Mouse (Mus musculus): ENCODE data around the gene Map1s. TPM values are rescaled to one million over a fixed set of nuclear protein-coding genes. Genes with fewer than 3 reads are reported as not detected.
A peak's percentile ranks its signal among the peaks of the same experiment; 100 is the strongest.

Gene Map1s
- polyA plus RNA-seq, 1 experiment from 2014 or later: 61.4 TPM

DNA sequence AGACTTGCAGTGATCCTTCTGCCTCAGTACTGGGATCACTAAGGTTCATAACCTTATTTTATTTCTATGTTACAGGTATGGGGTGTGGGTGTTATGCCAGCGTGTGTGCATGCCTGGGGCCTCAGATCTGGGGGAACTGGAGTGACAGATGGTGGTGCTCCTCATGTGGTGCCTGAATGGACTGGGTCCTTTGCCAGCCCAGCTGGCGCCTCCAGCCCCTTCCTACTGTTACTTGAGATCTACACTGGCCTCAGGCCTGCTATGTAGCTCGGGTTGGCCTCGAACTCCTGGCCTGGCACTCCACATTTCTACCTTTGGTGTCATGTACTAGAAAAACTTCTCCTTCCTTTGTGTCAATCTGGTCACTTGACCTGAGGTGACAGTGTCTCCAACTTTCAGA, 21.5 kb upstream of the Map1s start:
- ATAC-seq (ENCODE audit: low FRiP score): no peak
- WGBS: 85% methylated on average over 4 of the region's 4 CpGs
- no peak overlapping the region for H3K27ac ChIP-seq
- H3K4me1 ChIP-seq: peaks cover 14% of the 10 kb centered on the region
- peaks cover 21% of the 10 kb centered on the region for H3K27me3 ChIP-seq
- no peaks in the 10 kb centered on the region for H3K9me3 ChIP-seq
- no peaks in the 10 kb centered on the region for H3K36me3 ChIP-seq (replicated peaks)
- H3K4me2 ChIP-seq: no peak overlapping the region
- no peak overlapping the region for H3K9ac ChIP-seq
- no peak overlapping the region for H3K4me3 ChIP-seq (replicated peaks)

DNA sequence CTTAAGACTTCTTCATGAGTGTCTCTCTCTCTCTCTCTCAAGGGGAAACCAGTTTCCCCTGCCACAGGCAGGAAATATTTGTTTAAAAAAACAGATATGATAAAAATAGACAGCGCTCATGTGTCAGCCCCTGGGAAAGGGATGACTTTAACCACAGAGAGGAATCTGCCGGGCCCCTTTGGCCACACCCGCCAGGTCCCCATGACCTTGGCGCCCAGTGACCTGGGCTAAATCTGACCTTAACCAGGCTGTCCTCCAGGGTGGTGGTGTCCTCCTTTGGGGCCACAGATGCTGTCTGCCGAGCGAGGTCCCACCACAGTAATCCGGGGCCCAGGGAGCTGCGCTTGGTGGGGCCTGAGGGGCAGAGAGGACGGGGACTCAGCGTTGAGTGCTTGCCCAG, 21.0 kb upstream of the Map1s start:
- Histone ChIP-seq H3K4me1 (peaks cover 14% of the 10 kb centered on the region), H3K36me3 (replicated peaks) (no peaks in the 10 kb centered on the region), H3K4me3 (replicated peaks) (no peak overlapping the region), H3K27me3 (peaks cover 26% of the 10 kb centered on the region), H3K9ac (no peak overlapping the region), H3K27ac (no peak overlapping the region), H3K4me2 (no peak overlapping the region), H3K9me3 (no peaks in the 10 kb centered on the region)
- WGBS: 92% methylated on average over 10 of the region's 10 CpGs
- ATAC-seq (ENCODE audit: low FRiP score): no peak

DNA sequence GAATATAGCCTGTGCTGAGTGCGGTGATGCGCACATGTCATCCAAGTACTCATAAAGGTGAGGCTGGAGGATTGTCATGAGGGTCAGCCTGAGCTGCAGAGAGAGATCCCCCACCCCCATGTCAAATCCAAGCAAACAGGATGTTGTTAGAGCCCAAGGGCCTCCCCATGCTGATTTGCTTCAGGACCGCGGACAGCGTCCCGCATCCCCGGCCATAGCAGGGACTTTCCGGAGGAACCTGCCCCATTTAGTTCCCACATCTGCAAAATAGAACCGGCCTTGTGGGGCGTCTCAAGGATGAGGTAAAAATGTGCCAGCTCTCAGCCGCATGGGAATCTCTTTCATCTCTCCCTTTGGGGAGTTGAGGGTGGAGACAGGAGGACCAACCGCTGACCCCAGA, 20.1 kb upstream of the Map1s start:
- Histone ChIP-seq H3K27ac (no peak overlapping the region), H3K9me3 (no peaks in the 10 kb centered on the region), H3K4me2 (no peak overlapping the region), H3K27me3 (peaks cover 36% of the 10 kb centered on the region), H3K4me3 (replicated peaks) (no peak overlapping the region), H3K9ac (no peak overlapping the region), H3K4me1 (0 out of 2 replicates have a peak, but pooled peaks cover 5% of the 10 kb centered on the region), H3K36me3 (replicated peaks) (no peaks in the 10 kb centered on the region)
- WGBS: 20% methylated on average over 12 of the region's 12 CpGs
- ATAC-seq (ENCODE audit: low FRiP score): no peak

GRCm38 (mm10) chr8:70887669-70888068, 18.1 kb upstream of the Map1s start:
- peak; percentile 37; the same call in 1 of the 2 replicates for ATAC-seq (ENCODE audit: low FRiP score)
- H3K4me3 ChIP-seq (replicated peaks): peak overlapping the region; percentile 6; the same call in 1 of the 2 replicates

DNA sequence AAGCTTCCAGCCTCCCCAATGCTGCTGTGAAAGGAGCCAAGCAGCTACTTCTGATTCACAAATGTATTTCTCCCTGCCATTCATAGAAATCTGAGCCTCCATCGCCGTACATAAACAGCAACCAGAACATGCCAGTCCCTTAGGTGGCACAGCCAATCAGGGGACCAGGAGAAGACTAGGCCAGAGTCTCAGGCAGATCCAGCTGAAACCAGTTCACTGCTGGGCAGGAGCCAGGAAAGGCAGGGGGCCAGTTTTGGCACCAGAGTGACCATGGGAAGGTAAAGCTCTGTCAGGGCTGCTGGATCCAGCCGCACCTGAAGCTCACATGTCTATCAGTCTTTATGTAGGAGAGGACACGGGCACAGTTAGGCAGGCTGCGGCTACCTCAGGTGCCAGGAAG, 15.1 kb upstream of the Map1s start:
- no peaks in the 10 kb centered on the region for H3K9me3 ChIP-seq
- no peak overlapping the region for H3K27ac ChIP-seq
- 94% methylated on average over 5 of the region's 5 CpGs for WGBS
- peaks cover 30% of the 10 kb centered on the region for H3K36me3 ChIP-seq (replicated peaks)
- ATAC-seq (ENCODE audit: low FRiP score): no peak
- H3K4me3 ChIP-seq (replicated peaks): no peak overlapping the region
- H3K4me1 ChIP-seq: peaks cover 19% of the 10 kb centered on the region
- H3K27me3 ChIP-seq: peaks cover 73% of the 10 kb centered on the region
- H3K4me2 ChIP-seq: no peak overlapping the region
- no peak overlapping the region for H3K9ac ChIP-seq

More at GRCm38 (mm10) chr8:70887669-70888068, 18.1 kb upstream of the Map1s start:
- peak overlapping the region; percentile 19 for H3K4me2 ChIP-seq
- H3K27ac ChIP-seq: no peak overlapping the region
- WGBS: 9% methylated on average over 17 of the region's 18 CpGs
- 0 out of 2 replicates have a peak, but pooled peaks cover under 1% of the 10 kb centered on the region for H3K36me3 ChIP-seq (replicated peaks)
- no peaks in the 10 kb centered on the region for H3K9me3 ChIP-seq
- peaks cover 56% of the 10 kb centered on the region for H3K27me3 ChIP-seq
- peaks cover 15% of the 10 kb centered on the region for H3K4me1 ChIP-seq
- H3K9ac ChIP-seq: no peak overlapping the region

- peaks cover 32% of the 10 kb centered on the region for H3K36me3 ChIP-seq (replicated peaks)
- peaks cover 66% of the 10 kb centered on the region for H3K27me3 ChIP-seq
- H3K9ac ChIP-seq: no peak overlapping the region
- no peak overlapping the region for H3K4me3 ChIP-seq (replicated peaks)
- H3K4me1 ChIP-seq: peaks cover 26% of the 10 kb centered on the region
- no peaks in the 10 kb centered on the region for H3K9me3 ChIP-seq
- 3% methylated on average over 21 of the region's 21 CpGs for WGBS
- no peak overlapping the region for H3K27ac ChIP-seq
- no peak for ATAC-seq (ENCODE audit: low FRiP score)
- H3K4me2 ChIP-seq: no peak overlapping the region
These were observed 14.4 kb upstream of the Map1s start for GRCm38 (mm10) chr8:70891356-70891755.

- H3K4me1 ChIP-seq: peaks cover 28% of the 10 kb centered on the region
- H3K9me3 ChIP-seq: no peaks in the 10 kb centered on the region
- H3K4me2 ChIP-seq: peak within 1 kb of the TSS; percentile 43
- peaks cover 32% of the 10 kb centered on the region for H3K36me3 ChIP-seq (replicated peaks)
- H3K27me3 ChIP-seq: peaks cover 62% of the 10 kb centered on the region
- peak within 1 kb of the TSS; percentile 31 for H3K4me3 ChIP-seq (replicated peaks)
- ATAC-seq (ENCODE audit: low FRiP score): no peak
- H3K27ac ChIP-seq: no peak within 1 kb of the TSS
- WGBS: 3% methylated on average over 80 of the region's 80 CpGs
- H3K9ac ChIP-seq: peak within 1 kb of the TSS; percentile 42
These were observed 13.5 kb upstream of the Map1s start, which contains the start of gene Slc5a5 for GRCm38 (mm10) chr8:70892022-70892895. Gene Slc5a5, minus strand, starts transcription at chr8:70892757.

GRCm38 (mm10) chr8:70892896-70893655, 12.7 kb upstream of the Map1s start:
- H3K27ac ChIP-seq: no peak overlapping the region
- peak overlapping the region; percentile 42; the same call in 1 of the 2 replicates for H3K9ac ChIP-seq
- H3K36me3 ChIP-seq (replicated peaks): peaks cover 32% of the 10 kb centered on the region
- peak overlapping the region; percentile 43; the same call in 1 of the 2 replicates for H3K4me2 ChIP-seq
- H3K9me3 ChIP-seq: no peaks in the 10 kb centered on the region
- H3K4me1 ChIP-seq: peaks cover 23% of the 10 kb centered on the region
- H3K4me3 ChIP-seq (replicated peaks): peak overlapping the region; percentile 31
- no peak for ATAC-seq (ENCODE audit: low FRiP score)
- peaks cover 62% of the 10 kb centered on the region for H3K27me3 ChIP-seq
- 23% methylated on average over 20 of the region's 20 CpGs for WGBS

DNA sequence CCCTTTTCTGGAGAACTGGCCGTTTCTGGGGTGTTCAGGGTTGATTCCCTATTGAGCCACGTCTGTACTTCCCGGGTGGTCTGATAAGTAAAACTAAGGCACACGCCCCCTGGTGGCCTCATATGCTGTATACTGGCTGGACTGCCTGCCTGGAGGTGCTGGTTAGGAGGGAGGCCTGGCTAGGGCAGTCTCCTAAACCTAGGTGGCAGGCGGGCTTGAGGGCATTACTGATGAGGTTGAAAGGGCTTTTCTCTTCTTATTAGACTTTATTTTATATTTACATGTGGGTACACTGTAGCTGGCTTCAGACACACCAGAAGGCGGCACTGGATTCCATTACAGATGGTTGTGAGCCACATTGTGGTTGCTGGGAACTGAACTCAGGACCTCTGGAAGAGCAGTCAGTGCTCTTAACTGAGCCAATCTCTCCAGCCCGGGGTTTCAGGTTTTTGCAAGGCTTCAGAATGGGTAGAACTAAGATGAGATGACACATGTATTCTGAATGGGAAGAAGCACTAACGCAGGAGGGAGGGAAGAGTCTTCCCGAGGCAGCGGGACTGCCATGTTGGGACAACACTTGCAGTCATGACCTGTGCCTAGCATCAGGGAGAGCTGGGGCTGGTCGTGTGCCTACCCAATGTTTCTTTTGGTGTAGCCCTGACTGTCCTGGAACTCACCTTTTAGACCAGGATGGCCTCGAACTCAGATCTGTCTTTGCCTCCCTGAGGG, 11.9 kb upstream of the Map1s start:
- Histone ChIP-seq H3K4me3 (replicated peaks) (no peak overlapping the region), H3K4me2 (no peak overlapping the region), H3K27me3 (peaks cover 60% of the 10 kb centered on the region), H3K36me3 (replicated peaks) (peaks cover 32% of the 10 kb centered on the region), H3K27ac (no peak overlapping the region), H3K9ac (no peak overlapping the region), H3K9me3 (no peaks in the 10 kb centered on the region), H3K4me1 (peaks cover 28% of the 10 kb centered on the region)
- WGBS: 29% methylated on average over 12 of the region's 12 CpGs
- ATAC-seq (ENCODE audit: low FRiP score): peak; percentile 25

- WGBS: 55% methylated on average over 2 of the region's 2 CpGs
- peaks cover 28% of the 10 kb centered on the region for H3K4me1 ChIP-seq
- H3K9ac ChIP-seq: no peak overlapping the region
- ATAC-seq (ENCODE audit: low FRiP score): no peak
- peaks cover 32% of the 10 kb centered on the region for H3K36me3 ChIP-seq (replicated peaks)
- H3K27ac ChIP-seq: no peak overlapping the region
- H3K27me3 ChIP-seq: peaks cover 57% of the 10 kb centered on the region
- no peak overlapping the region for H3K4me2 ChIP-seq
- H3K9me3 ChIP-seq: no peaks in the 10 kb centered on the region
- H3K4me3 ChIP-seq (replicated peaks): no peak overlapping the region
These were observed 11.4 kb upstream of the Map1s start for GRCm38 (mm10) chr8:70894385-70894720.

- H3K4me2 ChIP-seq: no peak overlapping the region
- H3K4me1 ChIP-seq: peaks cover 28% of the 10 kb centered on the region
- no peak overlapping the region for H3K9ac ChIP-seq
- H3K4me3 ChIP-seq (replicated peaks): no peak overlapping the region; the same call in 1 of the 2 replicates
- H3K27me3 ChIP-seq: peaks cover 51% of the 10 kb centered on the region
- no peak overlapping the region for H3K27ac ChIP-seq
- ATAC-seq (ENCODE audit: low FRiP score): no peak
- H3K9me3 ChIP-seq: no peaks in the 10 kb centered on the region
- peaks cover 32% of the 10 kb centered on the region for H3K36me3 ChIP-seq (replicated peaks)
- 90% methylated on average over 8 of the region's 8 CpGs for WGBS
These were observed 10.8 kb upstream of the Map1s start for GRCm38 (mm10) chr8:70894771-70895545.

Data from forebrain, embryonic 12.5 days (tissue).